Mouse (Mus musculus) frontal cortex, adult 2 months (tissue): ENCODE data around the gene Pex19. TPM values are rescaled to one million over a fixed set of nuclear protein-coding genes. Genes with fewer than 3 reads are reported as not detected.

Experiments used
- DNase-seq, 2 experiments: peaks; one replicate each; pipeline ENCODE4 v3.0.0; 2022; ENCODE audit warnings: low spot score in 1 of 2; ENCODE audit errors: extremely low spot score in 1 of 2
- polyA plus RNA-seq: library from polyadenylated mRNA; depleted of rRNA; stranded (reverse); fragments of >200 nt; gene quantifications from 2 replicates; pipeline ENCODE4 v1.2.3, GENCODE M21; 2012

The Pex19 gene
- polyA plus RNA-seq, 1 experiment: 81.2 TPM

DNA sequence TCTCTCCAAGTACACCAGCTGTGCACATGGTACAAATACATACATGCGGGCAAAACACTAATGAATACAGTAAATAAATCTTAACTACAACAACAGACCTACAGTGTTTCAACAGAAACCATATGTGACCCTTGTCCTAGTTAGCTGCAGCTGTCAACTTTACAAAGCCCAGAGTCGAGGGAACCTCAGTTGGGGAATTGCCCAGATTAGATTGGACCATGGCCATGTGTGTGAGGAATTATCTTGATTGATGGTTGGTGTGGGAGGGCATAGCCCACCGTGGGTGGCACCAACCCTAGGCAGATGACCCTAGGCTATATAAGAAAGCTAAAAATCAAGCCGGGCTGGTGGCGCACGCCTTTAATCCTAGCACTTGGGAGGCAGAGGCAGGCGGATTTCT lies 5.8 kb downstream of the Pex19 start:
- DNase-seq: no peak

DNA sequence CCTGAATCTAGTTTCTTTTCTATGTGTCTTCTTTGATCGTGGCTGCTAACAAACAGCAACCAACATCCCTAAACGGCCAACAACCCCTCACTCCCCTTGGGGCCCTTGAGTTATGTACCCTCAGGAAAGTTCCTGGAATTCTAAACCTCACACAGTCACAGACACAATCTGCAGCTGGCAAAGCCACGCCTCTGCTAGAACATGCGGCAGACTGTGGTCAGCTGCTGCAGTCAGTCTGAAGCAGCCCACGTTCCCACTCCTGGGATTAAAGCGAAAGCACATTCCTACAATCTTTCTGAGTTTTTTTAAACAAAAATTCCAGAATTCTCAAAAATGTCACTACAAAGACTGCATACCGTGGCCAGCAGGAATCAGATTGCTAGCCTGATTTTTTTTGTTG lies 7.0 kb downstream of the Pex19 start:
- DNase-seq: no peak

DNA sequence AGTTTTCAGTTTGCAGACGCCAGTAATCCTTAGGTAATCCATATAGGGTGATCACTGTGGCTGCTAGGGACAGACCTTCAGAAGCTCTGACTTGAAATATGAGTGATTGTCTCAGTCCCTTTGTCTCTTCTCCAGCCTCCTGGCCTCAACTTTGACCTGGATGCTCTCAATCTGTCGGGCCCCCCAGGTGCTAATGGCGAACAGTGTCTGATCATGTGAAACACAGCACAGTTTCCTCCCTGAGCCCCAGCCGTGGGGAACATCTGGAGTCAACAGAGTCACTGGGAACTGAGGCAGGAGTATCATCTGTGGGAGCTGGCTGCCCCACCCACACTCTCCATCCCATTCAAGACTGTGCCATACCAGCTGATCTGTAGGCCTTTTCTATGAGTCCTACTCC lies 7.5 kb downstream of the Pex19 start:
- no peak for DNase-seq

DNA sequence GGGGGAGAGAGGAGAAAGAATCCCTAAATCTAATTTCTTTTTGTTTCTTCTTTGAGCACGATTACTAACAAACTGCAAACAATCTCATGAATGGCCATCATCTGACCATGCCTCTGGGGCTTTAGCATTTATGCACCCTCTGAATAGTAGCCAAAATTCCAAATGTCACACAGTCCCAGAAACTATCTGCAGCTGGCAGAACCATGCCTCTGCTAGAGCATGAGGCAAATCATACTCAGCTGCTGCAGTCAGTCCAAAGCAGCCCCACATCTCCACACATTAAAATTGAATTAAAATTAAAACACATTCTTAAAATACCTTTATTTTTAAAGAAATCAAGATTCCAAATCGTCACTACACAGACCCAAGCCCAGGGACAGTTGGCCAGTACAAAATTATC lies 13.6 kb downstream of the Pex19 start:
- DNase-seq: no peak

DNA sequence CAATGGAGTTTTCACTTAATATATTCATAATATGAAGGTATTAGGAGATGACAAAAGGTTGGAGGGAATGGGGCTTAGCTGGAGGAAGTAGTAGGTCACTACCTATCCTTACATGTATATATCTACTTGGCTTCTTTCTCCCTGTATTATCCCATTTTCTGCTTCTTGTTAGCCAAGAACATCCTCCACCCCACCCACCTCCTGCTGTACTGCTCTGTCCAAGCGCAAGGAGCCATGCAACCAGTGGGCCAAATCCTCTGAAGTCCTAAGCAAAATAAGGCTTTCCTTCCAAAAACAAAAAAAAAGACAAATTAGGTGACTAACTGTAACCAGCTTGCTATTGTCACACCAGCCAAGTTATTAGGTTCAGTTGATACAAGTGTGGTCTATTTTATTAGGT lies 14.3 kb downstream of the Pex19 start:
- no peak for DNase-seq

DNA sequence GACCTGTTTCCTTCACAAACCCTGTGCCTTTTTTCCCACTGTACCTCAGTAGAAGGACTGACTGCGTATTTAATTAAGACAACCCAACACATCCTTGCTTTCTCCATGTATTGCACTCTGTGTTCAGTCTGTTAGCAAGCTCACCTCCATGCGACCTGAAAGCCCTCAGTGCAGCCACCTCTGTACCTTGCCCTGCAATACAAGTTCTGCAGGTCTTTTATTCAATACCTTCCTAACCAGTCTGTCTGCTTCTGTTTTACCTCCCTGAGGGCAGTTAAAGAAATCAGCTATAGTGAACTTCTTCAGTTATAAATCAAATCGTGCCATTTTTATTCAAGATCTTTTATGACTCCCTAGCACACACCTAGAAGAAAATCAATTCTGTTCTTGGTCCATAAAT lies 15.0 kb downstream of the Pex19 start:
- DNase-seq: no peak

DNA sequence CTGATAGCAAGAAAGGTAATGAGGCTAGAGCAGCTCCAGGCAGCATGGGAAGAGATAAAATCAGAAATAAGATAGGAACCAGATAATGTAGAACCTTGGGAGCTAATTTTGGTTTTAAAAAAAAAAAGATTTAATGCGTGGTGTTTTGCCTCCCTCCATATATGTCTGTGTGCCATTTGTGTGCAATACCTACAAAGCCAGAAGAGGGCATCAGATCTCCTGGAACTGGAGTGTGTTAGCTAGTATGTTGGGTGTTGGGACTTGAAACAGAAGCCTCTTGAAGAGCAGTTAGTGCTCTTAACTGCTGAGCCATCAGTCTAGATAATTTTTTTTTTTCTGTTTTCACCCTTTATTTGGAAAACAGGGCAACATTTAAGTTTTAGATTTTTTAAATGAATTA lies 17.0 kb downstream of the Pex19 start:
- peak; percentile 54 to 86 for DNase-seq

DNA sequence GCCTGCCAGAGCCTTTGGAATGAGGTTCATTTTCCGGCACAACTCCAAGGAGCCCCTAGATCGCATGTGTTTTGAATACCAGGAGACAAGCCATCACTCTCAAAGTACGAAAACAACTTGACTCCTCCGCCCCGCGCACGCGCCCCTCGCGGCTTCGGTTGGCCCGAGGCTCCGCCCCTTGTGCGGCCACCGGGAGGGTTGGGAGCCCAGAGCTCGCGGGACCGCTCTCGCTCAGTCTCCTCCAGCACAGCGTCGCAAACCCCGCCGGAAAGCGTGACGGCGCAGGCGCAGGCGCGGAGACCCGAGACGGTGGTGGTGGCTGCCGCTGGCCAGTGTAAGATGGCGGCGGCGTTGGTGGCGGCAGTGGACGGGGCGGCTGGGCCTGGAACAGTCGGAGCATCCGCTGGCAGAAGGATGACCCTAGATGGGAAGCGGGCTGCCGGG lies 21.3 kb downstream of the Pex19 start, which contains the start of gene Dcaf8:
Gene Dcaf8, plus strand, starts transcription at position 250 of the 444 bp plus-strand sequence.
- peak; percentile 90 to 96 for DNase-seq

DNA sequence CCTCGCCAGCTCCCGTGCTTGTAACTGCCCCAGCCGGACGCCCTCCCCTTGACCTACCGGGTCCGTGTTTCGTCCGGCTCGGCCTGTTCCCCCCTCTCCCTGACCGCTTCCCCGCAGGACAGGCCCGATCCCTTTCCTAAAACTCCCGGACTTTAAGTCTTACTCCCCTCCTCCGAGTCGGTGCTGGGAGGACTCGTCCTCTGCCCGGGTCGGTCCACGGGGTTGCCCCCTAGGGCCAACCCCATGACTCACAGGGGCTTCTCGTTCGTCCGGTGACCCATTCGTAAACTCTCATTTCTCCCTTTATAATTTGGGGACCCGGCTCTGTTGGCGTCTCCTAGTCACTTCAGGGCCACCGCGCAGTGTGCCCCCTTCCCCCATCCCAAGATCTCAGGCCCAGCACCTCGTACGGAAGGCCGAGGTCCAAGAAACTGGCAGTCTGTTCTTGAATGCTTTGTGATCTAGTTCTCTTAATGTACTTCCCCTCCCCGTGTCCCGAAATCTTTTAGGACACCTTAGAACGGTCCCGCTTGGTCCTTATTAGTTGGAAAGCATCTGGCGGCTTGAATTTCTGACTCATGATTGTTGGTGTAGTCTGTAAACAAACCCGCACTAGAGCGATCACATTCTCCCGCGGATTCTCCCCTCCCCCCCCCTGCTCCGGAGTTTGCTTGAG lies 21.9 kb downstream of the Pex19 start:
- peak in 1 of 2 experiments; percentile 36 for DNase-seq

DNA sequence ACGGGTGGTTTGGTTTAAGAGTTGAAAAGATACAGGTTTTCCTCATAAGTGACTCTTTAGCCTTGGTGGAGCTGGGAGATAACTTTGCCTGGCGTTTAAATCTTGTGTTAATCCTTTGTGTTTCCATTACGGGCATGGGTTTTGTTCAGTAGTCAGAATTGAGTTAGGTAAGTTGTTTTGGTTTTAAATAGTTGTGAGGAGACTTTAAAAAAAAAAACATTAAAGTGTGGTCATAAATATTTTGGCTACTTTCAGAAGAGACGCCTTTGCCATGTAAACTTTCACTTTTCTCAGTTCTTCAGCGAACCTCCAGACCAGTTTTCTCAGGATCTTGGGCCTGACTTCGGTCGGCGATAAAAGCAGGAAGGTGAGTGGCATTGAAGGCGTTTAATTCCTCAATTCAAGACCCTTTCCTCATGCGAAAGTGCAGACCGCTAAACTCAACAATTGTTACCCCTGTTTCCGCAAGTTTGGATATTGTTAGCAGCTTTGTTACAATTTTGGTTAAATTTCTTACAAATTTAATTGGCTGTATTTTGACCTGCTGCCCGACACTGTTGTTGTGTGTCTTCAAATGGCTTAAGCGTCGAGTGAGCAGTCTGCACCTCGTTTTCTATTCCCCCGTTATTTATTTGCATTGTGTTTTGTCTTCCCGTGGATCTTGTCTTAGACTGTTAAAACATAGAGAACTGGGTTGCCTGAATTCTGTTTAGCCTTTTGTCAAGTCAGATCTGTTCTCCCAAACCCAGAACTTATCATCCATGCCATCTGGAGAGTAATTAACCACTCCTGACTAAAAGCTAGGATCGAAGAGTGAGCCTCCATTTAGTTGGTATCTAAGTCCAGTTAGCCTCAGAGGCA lies 22.6 kb downstream of the Pex19 start:
- no peak for DNase-seq

DNA sequence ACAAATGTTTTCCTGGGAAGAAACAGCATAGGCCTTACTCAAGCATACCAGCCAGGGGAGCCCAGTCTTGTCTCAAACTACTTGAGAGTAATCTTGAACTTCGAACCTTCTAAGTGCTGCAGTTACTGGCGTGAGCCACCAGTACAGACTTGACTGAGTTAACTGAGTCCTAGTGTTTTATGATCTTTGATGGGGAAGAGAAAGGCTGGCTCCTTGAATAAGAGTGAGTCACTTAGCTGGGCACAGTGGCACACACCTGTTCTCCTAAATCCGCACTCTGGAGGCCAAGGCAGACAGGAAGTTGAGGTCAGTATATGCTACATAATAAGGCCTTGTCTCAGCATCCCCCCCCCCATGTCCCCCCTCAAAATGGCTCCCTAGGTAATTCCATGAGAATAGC lies 28.0 kb downstream of the Pex19 start:
- no peak for DNase-seq

DNA sequence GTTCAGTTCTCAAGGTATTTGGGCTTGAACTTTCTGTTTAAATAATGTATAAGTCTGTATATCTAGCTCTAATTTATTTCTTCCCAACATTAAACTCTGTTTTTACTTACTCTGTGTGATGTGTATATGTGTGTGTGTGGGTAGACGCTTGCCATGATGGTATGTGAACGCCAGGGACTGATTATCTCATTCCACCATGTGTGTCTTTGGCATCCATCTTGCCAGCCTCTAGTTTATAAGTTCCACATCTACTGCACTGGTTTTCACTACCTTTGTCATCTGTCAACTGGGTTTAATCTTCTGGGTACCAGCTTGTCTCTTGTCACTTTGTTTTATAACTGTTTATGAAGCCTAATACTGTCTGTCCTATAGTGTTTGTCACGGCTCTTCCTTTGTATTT lies 29.0 kb downstream of the Pex19 start:
- DNase-seq: no peak

DNA sequence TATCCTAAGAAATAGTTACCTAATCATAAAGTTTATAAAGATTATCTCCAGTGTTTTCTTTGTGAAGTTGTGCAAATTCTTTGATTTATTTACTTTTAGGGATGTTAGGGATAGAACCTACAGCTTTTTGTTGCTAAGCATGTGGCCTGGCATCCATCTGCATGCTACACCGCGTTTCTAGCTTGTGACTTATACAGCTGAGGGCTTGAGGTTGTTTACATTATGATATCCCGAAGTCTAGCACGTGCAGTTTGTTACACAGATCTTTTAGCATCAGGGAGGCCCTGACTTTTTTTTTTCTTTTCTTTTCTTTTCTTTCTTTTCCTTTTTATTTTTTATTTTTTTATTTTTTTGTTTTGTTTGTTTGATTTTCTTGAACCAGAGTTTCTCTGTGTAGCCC lies 33.4 kb downstream of the Pex19 start:
- DNase-seq: no peak

DNA sequence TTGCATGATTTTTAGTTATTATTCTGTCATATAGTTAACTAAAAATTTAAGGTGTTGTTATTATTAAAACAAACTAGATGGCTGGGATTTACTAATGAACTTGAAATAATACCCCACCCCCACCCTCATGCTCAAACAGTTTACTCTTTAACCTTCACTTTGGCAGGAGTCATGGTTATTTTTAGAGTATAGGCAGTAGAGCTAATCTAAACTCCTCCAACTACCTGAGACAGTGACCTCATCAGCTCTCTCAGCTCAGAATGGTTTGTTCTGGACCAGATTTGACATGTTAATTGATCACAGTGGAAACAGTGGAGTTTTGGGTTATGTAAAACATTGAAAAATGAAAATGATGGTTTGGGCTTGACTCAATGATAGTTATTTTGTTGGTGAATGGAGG lies 34.0 kb downstream of the Pex19 start:
- no peak for DNase-seq

DNA sequence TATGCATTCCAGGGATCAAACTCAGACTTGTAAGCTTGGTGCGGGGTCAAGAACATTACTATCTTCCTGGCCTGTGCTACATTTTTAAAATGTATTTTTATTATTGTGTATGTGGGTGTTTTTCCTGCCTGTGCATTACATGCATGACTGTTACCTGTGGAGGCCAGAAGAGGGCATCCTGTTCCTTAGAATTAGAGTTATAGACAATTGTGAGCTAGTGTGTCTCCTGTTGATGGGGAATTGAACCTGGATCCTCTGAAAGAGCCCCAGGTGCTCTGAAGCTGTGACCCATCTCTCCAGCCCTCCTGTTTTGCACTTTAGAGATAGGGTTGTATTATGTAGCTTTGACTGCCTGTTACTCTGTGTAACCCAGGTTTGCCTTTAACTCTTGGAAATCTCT lies 35.5 kb downstream of the Pex19 start:
- peak; percentile 20 to 59 for DNase-seq

DNA sequence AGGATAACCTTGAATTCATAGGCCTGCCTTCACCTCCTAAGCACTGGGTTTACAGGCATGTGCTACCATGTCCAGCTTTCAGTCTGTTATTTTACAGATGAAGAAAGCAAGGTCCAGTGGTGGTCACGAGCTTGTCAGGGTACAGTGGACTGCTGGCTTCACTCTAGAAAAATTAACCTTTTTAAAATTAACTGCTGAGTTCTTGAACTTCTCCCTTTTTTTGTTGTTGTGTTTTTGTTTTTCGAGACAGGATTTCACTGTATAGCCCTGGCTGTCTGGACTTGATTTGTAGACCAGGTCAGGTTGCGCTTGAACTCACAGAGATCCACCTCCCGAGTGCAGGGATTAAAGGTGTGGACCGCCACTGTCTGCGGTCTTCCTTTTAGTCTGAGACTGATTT lies 36.4 kb downstream of the Pex19 start:
- DNase-seq: no peak

DNA sequence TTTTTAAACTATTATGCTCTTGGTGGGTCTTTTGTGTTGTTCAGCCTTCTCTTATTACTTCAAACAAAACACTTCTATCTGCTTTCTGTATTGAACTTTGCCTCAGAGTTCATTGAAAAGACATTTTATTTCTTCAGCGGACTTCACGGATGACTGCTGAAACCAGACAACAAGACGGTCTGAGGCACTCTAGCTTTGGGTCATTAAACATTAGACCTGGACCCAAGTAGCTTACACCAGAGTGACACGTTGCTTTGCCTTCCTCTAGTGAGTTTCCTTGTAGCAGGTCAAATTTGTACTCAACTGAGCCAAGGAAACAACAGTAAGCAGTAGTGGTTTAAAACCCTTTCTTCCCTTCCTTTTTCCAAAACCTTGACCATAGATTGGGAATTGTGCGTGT lies 41.4 kb downstream of the Pex19 start:
- DNase-seq: no peak

DNA sequence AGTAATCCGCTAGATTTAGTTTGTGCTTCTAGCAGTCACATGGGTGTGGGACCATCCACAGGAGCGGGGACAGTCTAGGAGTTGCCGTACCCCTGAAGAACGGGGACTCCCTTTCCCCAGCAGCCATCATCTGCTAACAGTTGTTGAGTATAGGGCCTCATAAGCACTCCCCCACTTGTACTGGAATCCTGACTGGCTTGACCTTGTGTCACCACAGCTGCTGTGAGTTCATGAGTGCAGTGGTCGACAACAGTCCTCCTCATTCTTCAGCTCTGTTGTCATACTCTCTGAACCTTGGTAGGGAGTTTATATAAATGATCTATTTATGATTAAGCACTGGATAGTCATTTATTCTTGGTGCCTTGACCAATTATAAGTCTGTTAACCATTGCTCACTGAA lies 43.3 kb downstream of the Pex19 start:
- DNase-seq: no peak

DNA sequence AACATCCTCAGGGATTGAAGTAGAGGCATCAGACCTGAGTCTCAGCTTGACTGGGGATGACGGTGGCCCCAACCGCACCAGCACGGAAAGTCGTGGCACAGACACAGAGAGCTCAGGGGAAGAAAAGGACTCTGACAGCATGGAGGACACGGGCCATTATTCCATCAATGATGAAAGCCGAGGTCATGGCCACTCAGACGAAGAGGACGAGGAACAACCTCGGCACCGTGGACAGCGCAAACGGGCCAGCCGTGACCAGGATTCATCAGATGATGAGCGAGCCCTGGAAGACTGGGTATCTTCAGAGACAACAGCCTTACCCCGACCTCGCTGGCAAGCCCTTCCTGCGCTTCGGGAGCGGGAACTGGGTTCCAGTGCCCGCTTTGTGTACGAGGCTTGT lies 45.8 kb downstream of the Pex19 start:
- DNase-seq: no peak

DNA sequence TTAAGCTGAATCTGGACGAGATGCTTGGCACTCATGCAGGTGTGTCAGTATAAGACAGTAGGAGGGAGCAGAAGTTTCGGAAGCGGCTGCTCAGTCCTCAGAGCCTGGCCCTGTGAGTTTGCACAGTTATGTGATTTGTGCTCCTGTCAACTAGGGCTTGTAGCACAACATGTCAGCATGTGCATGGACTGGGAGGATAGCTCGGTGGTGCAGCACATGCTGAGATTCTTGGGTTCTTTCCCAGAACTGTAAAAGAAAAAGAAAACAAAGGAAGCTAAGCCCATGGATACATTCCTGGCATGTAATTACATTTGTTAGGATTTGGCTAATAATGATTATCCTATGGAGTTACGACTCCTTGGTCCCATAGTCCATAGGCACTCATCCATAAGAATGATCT lies 46.6 kb downstream of the Pex19 start:
- DNase-seq: no peak

DNA sequence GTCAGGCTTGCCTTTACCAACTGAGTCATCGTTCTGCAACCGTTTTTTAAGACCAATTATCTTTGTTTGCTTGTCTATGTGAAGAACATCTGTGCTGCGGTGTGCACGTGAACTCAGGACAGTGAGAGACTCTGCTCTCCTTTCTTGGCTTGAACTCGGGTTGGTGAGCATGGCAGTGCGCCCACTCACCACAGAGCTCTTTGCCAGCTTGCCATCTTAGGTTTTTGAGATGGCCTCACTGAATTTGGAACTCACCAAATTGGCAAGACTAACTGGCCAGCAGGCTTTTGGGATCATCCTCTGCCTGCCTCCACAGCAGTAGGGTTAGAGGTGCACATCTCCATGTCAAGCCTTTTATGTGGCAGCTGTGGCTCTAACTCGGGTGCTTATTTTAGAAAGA lies 51.2 kb downstream of the Pex19 start:
- no peak for DNase-seq

DNA sequence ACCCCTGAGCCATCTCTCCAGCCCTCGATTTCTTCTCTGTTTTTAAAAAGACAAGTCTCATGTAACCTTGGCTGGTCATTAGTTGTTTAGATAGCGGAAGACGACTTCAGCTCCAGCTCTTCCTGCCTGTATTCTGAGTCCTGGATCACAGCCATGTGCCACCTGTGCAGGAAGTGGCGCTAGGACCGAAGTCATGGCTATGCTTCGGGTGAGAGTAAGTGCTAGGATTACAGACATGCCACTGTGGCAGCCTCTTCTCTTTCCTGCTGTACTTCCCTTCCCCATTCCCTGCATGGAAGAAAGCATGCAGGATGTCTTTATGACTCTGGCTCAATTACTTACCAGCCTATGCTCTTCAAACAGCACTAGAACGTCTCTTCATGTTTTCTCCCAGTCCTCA lies 52.5 kb downstream of the Pex19 start:
- DNase-seq: no peak
